ENCODE assay signal across 14 mouse cellular contexts in the genomic region with DNA sequence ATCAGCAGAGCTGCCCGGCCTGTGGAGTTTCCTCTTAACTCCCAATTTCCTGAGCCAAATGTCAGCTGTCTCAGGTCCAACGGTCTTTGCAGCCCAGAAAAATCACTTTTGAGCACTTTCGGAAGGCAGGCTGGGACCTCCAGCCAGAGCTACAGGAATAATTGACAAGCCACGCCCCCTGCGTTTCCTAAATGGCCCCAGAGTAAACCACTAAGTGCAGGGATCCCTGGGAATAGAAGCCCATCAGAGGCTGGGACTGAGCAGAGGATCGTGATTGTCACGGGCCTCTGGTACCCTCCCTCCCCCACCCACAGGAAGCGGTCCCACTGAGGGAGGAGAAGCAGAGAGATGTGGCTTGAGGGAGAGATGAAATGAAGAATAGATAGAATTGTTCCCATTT. TPM values are rescaled to one million over a fixed set of nuclear protein-coding genes. Genes with fewer than 3 reads are reported as not detected.
DNase-seq lines count a peak whose midpoint lies in the region; ATAC-seq lines count a peak whose summit lies in the region.
"Had no signal": no experiment of that assay in that cellular context is flagged by ENCODE, and none has a peak within 500 bp of the region (broad histone marks: within the 10 kb centered on the region; RNA-seq: fewer than 3 reads in every experiment).

No protein-coding gene starts in this region.

- no peak overlapping the region for H3K4me2 ChIP-seq in lung, embryonic 15.5 days
- no peak overlapping the region for H3K4me2 ChIP-seq in embryonic facial prominence, embryonic 14.5 days (ENCODE audit: low read depth, low read length)
- H3K4me2 ChIP-seq: liver, embryonic 12.5 days had no signal

- no peaks in the 10 kb centered on the region for H3K27me3 ChIP-seq in lung, embryonic 15.5 days
- H3K27me3 ChIP-seq in embryonic facial prominence, embryonic 14.5 days (replicated peaks; ENCODE audit: control insufficient read depth, insufficient read depth, low read length): no peaks in the 10 kb centered on the region
- H3K27me3 ChIP-seq in limb, embryonic 10.5 days (ENCODE audit: low read depth, poor library complexity, severe bottlenecking): peaks cover 29% of the 10 kb centered on the region
- H3K27me3 ChIP-seq: Patski had no signal

- 16% methylated on average over 8 of the region's 8 CpGs for WGBS in lung, embryonic 15.5 days
- WGBS in embryonic facial prominence, embryonic 14.5 days: 5% methylated on average over 8 of the region's 8 CpGs
- WGBS in limb, embryonic 10.5 days: 9% methylated on average over 8 of the region's 8 CpGs

- ATAC-seq in lung, embryonic 15.5 days (ENCODE audit: borderline replicate concordance, extremely low read depth, low FRiP score, low TSS enrichment): no peak
- peak; percentile 53; the same call in 1 of the 2 replicates for ATAC-seq in embryonic facial prominence, embryonic 14.5 days (ENCODE audit: low read depth)
- ATAC-seq: liver, embryonic 12.5 days; Patski had no signal

- H3K9me3 ChIP-seq in lung, embryonic 15.5 days: no peaks in the 10 kb centered on the region
- H3K9me3 ChIP-seq in embryonic facial prominence, embryonic 14.5 days (ENCODE audit: control insufficient read depth, low read length): no peaks in the 10 kb centered on the region
- no peaks in the 10 kb centered on the region for H3K9me3 ChIP-seq in limb, embryonic 10.5 days (replicated peaks)
- H3K9me3 ChIP-seq: liver, embryonic 12.5 days had no signal

- H3K4me3 ChIP-seq in lung, embryonic 15.5 days: no peak overlapping the region
- H3K4me3 ChIP-seq in embryonic facial prominence, embryonic 14.5 days (ENCODE audit: low read depth, low read length): no peak overlapping the region
- peak overlapping the region; percentile 6; the same call in 1 of the 2 replicates for H3K4me3 ChIP-seq in limb, embryonic 10.5 days
- H3K4me3 ChIP-seq: liver, embryonic 12.5 days had no signal

- H3K36me3 ChIP-seq in lung, embryonic 15.5 days: no peaks in the 10 kb centered on the region
- H3K36me3 ChIP-seq in embryonic facial prominence, embryonic 14.5 days (ENCODE audit: control insufficient read depth, insufficient read depth, low read length): no peaks in the 10 kb centered on the region
- no peaks in the 10 kb centered on the region for H3K36me3 ChIP-seq in limb, embryonic 10.5 days
- H3K36me3 ChIP-seq: liver, embryonic 12.5 days had no signal

- H3K27ac ChIP-seq in lung, embryonic 15.5 days: peak overlapping the region; percentile 45
- peak overlapping the region; percentile 31; the same call in 1 of the 2 replicates for H3K27ac ChIP-seq in embryonic facial prominence, embryonic 14.5 days (replicated peaks; ENCODE audit: low read depth, low read length)
- H3K27ac ChIP-seq in limb, embryonic 10.5 days: peak overlapping the region; percentile 37; the same call in 1 of the 2 replicates
- H3K27ac ChIP-seq: liver, embryonic 12.5 days had no signal

- DNase-seq in heart, adult 11 months: peak; percentile 94
- DNase-seq in heart, adult 9 months (ENCODE audit: low spot score in 2 of 2): no peak
- no peak for DNase-seq in lung, postnatal 25 days (ENCODE audit: low spot score)
- peak; percentile 78 for DNase-seq in embryonic facial prominence, embryonic 14.5 days (ENCODE audit: low spot score)
- DNase-seq in limb, embryonic 10.5 days (ENCODE audit: low spot score): no peak
- DNase-seq in thymus, postnatal 25 days: no peak
- DNase-seq in left cerebral cortex, adult 9 months (ENCODE audit: low spot score in 2 of 2): no peak
- DNase-seq: adrenal gland, postnatal 14 days; gastrocnemius, postnatal 25 days; spleen, adult 18-20 months; thymus, adult 18-20 months had no signal

- H3K9ac ChIP-seq in lung, embryonic 15.5 days: no peak overlapping the region
- H3K9ac ChIP-seq in embryonic facial prominence, embryonic 14.5 days (ENCODE audit: low read depth, low read length): no peak overlapping the region
- H3K9ac ChIP-seq: liver, embryonic 12.5 days had no signal

- H3K4me1 ChIP-seq in lung, embryonic 15.5 days: peaks cover 37% of the 10 kb centered on the region
- peaks cover 19% of the 10 kb centered on the region for H3K4me1 ChIP-seq in embryonic facial prominence, embryonic 14.5 days (ENCODE audit: control insufficient read depth, insufficient read depth, low read length)
- peaks cover 44% of the 10 kb centered on the region for H3K4me1 ChIP-seq in limb, embryonic 10.5 days

RNA-seq across cellular contexts. Expression of a gene that starts 31.7 kb away (rescaled TPM):
- 19.3 and 20.6 TPM in 2 replicates for polyA plus RNA-seq in lung, embryonic 15.5 days (2015; fragmentation: Nextera tagmentation; extraction: Ambion mirVana)
- polyA plus RNA-seq in embryonic facial prominence, embryonic 14.5 days (2014; fragmentation: Nextera tagmentation; extraction: Ambion mirVana): 54.5 and 64.6 TPM in 2 replicates
- 18.9 and 21.6 TPM in 2 replicates for polyA plus RNA-seq in limb, embryonic 10.5 days (2016; fragmentation: Nextera tagmentation; extraction: Ambion mirVana)
- polyA plus RNA-seq: Patski had no signal

Comparison
In these comparisons a context has a peak if more than half of its experiments do, and no peak if none do; other contexts are left out.
1. DNase-seq: peak in heart, adult 11 months (single experiment) and embryonic facial prominence, embryonic 14.5 days (single experiment); none in heart, adult 9 months (0 of 2), lung, postnatal 25 days (single experiment), limb, embryonic 10.5 days (single experiment), thymus, postnatal 25 days (single experiment) and left cerebral cortex, adult 9 months (0 of 2).
2. Peak in every context shown above with its lines, with median percentiles within 50 percentile points of each other: H3K27ac ChIP-seq.